Mouse (Mus musculus): ENCODE results near the gene Tubg2.

GRCm38 (mm10) chr11:101174389-101174745, 18.7 kb downstream of the Tubg2 start:
- TF ChIP-seq ZC3H11A (IDR thresholded peaks at IDR 0.05; ENCODE audit: borderline replicate concordance, low read depth, low read length) (no peak), CHD2 (IDR thresholded peaks at IDR 0.05; ENCODE audit: low read depth, low read length) (no peak), HCFC1 (IDR thresholded peaks at IDR 0.05; ENCODE audit: borderline replicate concordance, insufficient read depth, low read length) (no peak), ZNF384 (IDR thresholded peaks at IDR 0.05; ENCODE audit: low read depth, low read length) (no peak)

Data from ES-E14 (cell line).